Mouse (Mus musculus): ENCODE data around the gene Atf7.

DNA sequence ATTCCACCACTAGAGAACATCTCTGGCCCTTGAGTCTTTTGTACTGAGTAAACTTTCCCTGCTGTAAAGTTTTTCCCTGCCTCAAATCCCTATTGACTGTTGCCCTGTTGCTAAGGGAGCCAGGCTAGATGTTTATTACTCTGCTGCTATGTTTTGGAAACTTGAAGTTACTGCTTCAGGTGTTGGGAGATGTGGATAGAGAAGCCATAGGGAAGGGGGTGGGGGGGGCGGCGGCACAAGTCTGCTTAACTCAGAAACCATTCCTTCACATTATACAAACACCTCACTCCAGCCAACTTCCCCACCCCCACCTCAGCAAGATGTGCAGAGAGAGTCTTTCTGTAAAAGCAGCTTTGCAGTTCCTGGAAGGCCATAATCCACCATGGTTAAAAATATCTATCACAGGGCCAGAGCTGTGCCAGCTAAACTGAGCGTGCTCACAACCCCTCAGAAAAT, 32.7 kb upstream of the Atf7 start:
- TF ChIP-seq CTCF (IDR thresholded peaks at IDR 0.05) (no peak), POLR2A (IDR thresholded peaks at IDR 0.05; ENCODE audit: insufficient read depth, low read depth, low read length) (no peak), EP300 (IDR thresholded peaks at IDR 0.05; ENCODE audit: insufficient read depth, low read depth, low read length) (no peak)

Data from heart, adult 2 months (tissue).